Mouse (Mus musculus) kidney, embryonic 15.5 days (tissue): ENCODE results near the gene Lig4. TPM values are rescaled to one million over a fixed set of nuclear protein-coding genes. Genes with fewer than 3 reads are reported as not detected.

ENCODE experiments used
- ATAC-seq: fragments of 200-750 bp; cut with Nextera tagmentation; replicated peaks from 2 replicates; pipeline ENCODE4 v1.8.0; 2017; ENCODE audit warnings: moderate TSS enrichment; ENCODE audit not compliant: low FRiP score
- H3K27ac ChIP-seq: fragments of 300-500 bp; sonication (generic); 2 replicates; pipeline ENCODE4 v1.5.1; 2015; ENCODE audit warnings: mild to moderate bottlenecking, inconsistent platforms
- H3K27me3 ChIP-seq: fragments of 300-500 bp; sonication (generic); 2 replicates; pipeline ENCODE4 v1.6.1; 2015; ENCODE audit warnings: inconsistent platforms
- H3K36me3 ChIP-seq: fragments of 300-500 bp; sonication (generic); 2 replicates; pipeline ENCODE4 v1.6.1; 2015; ENCODE audit warnings: inconsistent platforms
- H3K4me1 ChIP-seq: fragments of 300-500 bp; sonication (generic); 2 replicates; pipeline ENCODE4 v1.6.1; 2015; ENCODE audit warnings: inconsistent platforms
- H3K4me2 ChIP-seq: fragments of 300-500 bp; sonication (generic); 2 replicates; pipeline ENCODE4 v1.6.1; 2015; ENCODE audit warnings: moderate library complexity, mild to moderate bottlenecking, inconsistent platforms
- H3K4me3 ChIP-seq: fragments of 300-500 bp; sonication (generic); replicated peaks from 2 replicates; pipeline ENCODE4 v1.5.1; 2015; ENCODE audit warnings: mild to moderate bottlenecking, inconsistent platforms
- H3K9ac ChIP-seq: fragments of 300-500 bp; sonication (generic); 2 replicates; pipeline ENCODE4 v1.6.1; 2015; ENCODE audit warnings: mild to moderate bottlenecking, inconsistent platforms
- H3K9me3 ChIP-seq: fragments of 300-500 bp; sonication (generic); replicated peaks from 2 replicates; pipeline ENCODE4 v1.6.1; 2016; ENCODE audit warnings: inconsistent platforms
- WGBS: fragments of 180-500 bp; shearing (Covaris S2); methylation state at CpG from one replicate; pipeline ENCODE4 v1.1.7; 2015; ENCODE audit warnings: mixed read lengths; 5-methylcytosine and 5-hydroxymethylcytosine counted together
- polyA plus RNA-seq: library from polyadenylated mRNA; unstranded; fragments of >200 nt; fragmentation: Nextera tagmentation; extraction: Ambion mirVana; gene quantifications from 2 replicates; pipeline ENCODE4 v1.2.1, GENCODE M21; 2015

Lig4 gene
- polyA plus RNA-seq, 1 experiment from 2014 or later, result 4.9 TPM

GRCm38 (mm10) chr8:9975898-9976611 lies 1.4 kb downstream of the Lig4 start:
- H3K27me3 ChIP-seq, result no peaks in the 10 kb centered on the region
- peak overlapping the region; percentile 62 for H3K9ac ChIP-seq
- H3K27ac ChIP-seq, result peak overlapping the region; percentile 75
- H3K4me2 ChIP-seq, result peak overlapping the region; percentile 77
- H3K36me3 ChIP-seq, result peaks cover 25% of the 10 kb centered on the region
- WGBS, result under 1% methylated on average over 47 of the region's 47 CpGs
- H3K4me3 ChIP-seq, result peak overlapping the region; percentile 95
- peaks cover 37% of the 10 kb centered on the region for H3K4me1 ChIP-seq
- peak; percentile 97 for ATAC-seq
- H3K9me3 ChIP-seq, result no peaks in the 10 kb centered on the region

- 42% methylated on average over 5 of the region's 5 CpGs for WGBS
- no peak for ATAC-seq
- H3K9me3 ChIP-seq, result no peaks in the 10 kb centered on the region
- H3K27ac ChIP-seq, result no peak overlapping the region
- peaks cover 28% of the 10 kb centered on the region for H3K36me3 ChIP-seq
- peak overlapping the region; percentile 62; the same call in 1 of the 2 replicates for H3K9ac ChIP-seq
- H3K27me3 ChIP-seq, result no peaks in the 10 kb centered on the region
- H3K4me1 ChIP-seq, result peaks cover 33% of the 10 kb centered on the region
- H3K4me3 ChIP-seq, result peak overlapping the region; percentile 95
- peak overlapping the region; percentile 77 for H3K4me2 ChIP-seq
Observed at GRCm38 (mm10) chr8:9975276-9975675, 2.2 kb downstream of the Lig4 start.

GRCm38 (mm10) chr8:9971866-9972265 lies 5.6 kb downstream of the Lig4 start:
- Histone ChIP-seq H3K9ac (no peak overlapping the region), H3K27ac (no peak overlapping the region), H3K4me2 (no peak overlapping the region), H3K27me3 (no peaks in the 10 kb centered on the region), H3K9me3 (no peaks in the 10 kb centered on the region), H3K4me3 (no peak overlapping the region), H3K36me3 (peaks cover 32% of the 10 kb centered on the region), H3K4me1 (peaks cover 12% of the 10 kb centered on the region)
- no peak for ATAC-seq
- WGBS, result 95% methylated on average over 9 of the region's 9 CpGs

- WGBS, result 89% methylated on average over 2 of the region's 2 CpGs
- Histone ChIP-seq H3K4me1 (no peaks in the 10 kb centered on the region), H3K27me3 (no peaks in the 10 kb centered on the region), H3K4me3 (no peak overlapping the region), H3K9me3 (no peaks in the 10 kb centered on the region), H3K4me2 (no peak overlapping the region), H3K27ac (no peak overlapping the region), H3K9ac (no peak overlapping the region), H3K36me3 (no peaks in the 10 kb centered on the region)
- no peak for ATAC-seq
Observed at GRCm38 (mm10) chr8:9959919-9960318, 17.6 kb downstream of the Lig4 start.

- H3K4me3 ChIP-seq, result no peak overlapping the region
- no peaks in the 10 kb centered on the region for H3K4me1 ChIP-seq
- 54% methylated on average over 4 of the region's 4 CpGs for WGBS
- H3K4me2 ChIP-seq, result no peak overlapping the region
- no peak overlapping the region for H3K9ac ChIP-seq
- no peaks in the 10 kb centered on the region for H3K9me3 ChIP-seq
- no peak for ATAC-seq
- H3K36me3 ChIP-seq, result no peaks in the 10 kb centered on the region
- H3K27me3 ChIP-seq, result no peaks in the 10 kb centered on the region
- H3K27ac ChIP-seq, result no peak overlapping the region
Observed at GRCm38 (mm10) chr8:9958338-9958737, 19.1 kb downstream of the Lig4 start.

GRCm38 (mm10) chr8:9949134-9949890 lies 28.2 kb downstream of the Lig4 start:
- Histone ChIP-seq H3K27me3 (no peaks in the 10 kb centered on the region), H3K36me3 (no peaks in the 10 kb centered on the region), H3K4me1 (no peaks in the 10 kb centered on the region), H3K27ac (no peak overlapping the region), H3K4me2 (no peak overlapping the region), H3K9me3 (no peaks in the 10 kb centered on the region), H3K9ac (no peak overlapping the region), H3K4me3 (no peak overlapping the region)
- ATAC-seq, result no peak
- 66% methylated on average over 10 of the region's 10 CpGs for WGBS

GRCm38 (mm10) chr8:9935574-9935973 lies 41.9 kb downstream of the Lig4 start:
- 72% methylated on average over 7 of the region's 7 CpGs for WGBS
- no peaks in the 10 kb centered on the region for H3K36me3 ChIP-seq
- ATAC-seq, result no peak
- H3K4me3 ChIP-seq, result no peak overlapping the region
- no peak overlapping the region for H3K9ac ChIP-seq
- no peaks in the 10 kb centered on the region for H3K9me3 ChIP-seq
- H3K27me3 ChIP-seq, result no peaks in the 10 kb centered on the region
- no peak overlapping the region for H3K27ac ChIP-seq
- no peaks in the 10 kb centered on the region for H3K4me1 ChIP-seq
- no peak overlapping the region for H3K4me2 ChIP-seq

- Histone ChIP-seq H3K9ac (no peak overlapping the region), H3K4me2 (no peak overlapping the region), H3K27me3 (no peaks in the 10 kb centered on the region), H3K36me3 (no peaks in the 10 kb centered on the region), H3K4me1 (no peaks in the 10 kb centered on the region), H3K4me3 (no peak overlapping the region), H3K27ac (no peak overlapping the region), H3K9me3 (no peaks in the 10 kb centered on the region)
- WGBS, result 32% methylated on average over 10 of the region's 10 CpGs
- ATAC-seq, result no peak
Observed at GRCm38 (mm10) chr8:9934891-9935565, 42.5 kb downstream of the Lig4 start.

- no peak for ATAC-seq
- Histone ChIP-seq H3K4me1 (no peaks in the 10 kb centered on the region), H3K27me3 (no peaks in the 10 kb centered on the region), H3K36me3 (no peaks in the 10 kb centered on the region), H3K4me2 (no peak overlapping the region), H3K27ac (no peak overlapping the region), H3K9ac (no peak overlapping the region), H3K9me3 (no peaks in the 10 kb centered on the region), H3K4me3 (no peak overlapping the region)
Observed at GRCm38 (mm10) chr8:9932711-9933110, 44.8 kb downstream of the Lig4 start.

GRCm38 (mm10) chr8:9929746-9930445 lies 47.6 kb downstream of the Lig4 start:
- Histone ChIP-seq H3K9ac (no peak overlapping the region), H3K4me1 (no peaks in the 10 kb centered on the region), H3K4me3 (no peak overlapping the region), H3K36me3 (no peaks in the 10 kb centered on the region), H3K27ac (no peak overlapping the region), H3K9me3 (no peaks in the 10 kb centered on the region), H3K27me3 (no peaks in the 10 kb centered on the region), H3K4me2 (no peak overlapping the region)
- WGBS, result 84% methylated on average over 14 of the region's 14 CpGs
- no peak for ATAC-seq
